Mouse (Mus musculus): Measurements from ENCODE around the gene Endou. TPM values are rescaled to one million over a fixed set of nuclear protein-coding genes. Genes with fewer than 3 reads are reported as not detected.

Gene Endou
- polyA plus RNA-seq, 1 experiment from 2014 or later = 0.26 TPM

- Histone ChIP-seq H3K9me3 (replicated peaks) (no peaks in the 10 kb centered on the region), H3K4me2 (no peak overlapping the region), H3K4me1 (peaks cover 27% of the 10 kb centered on the region), H3K36me3 (ENCODE audit: poor library complexity, severe bottlenecking) (no peaks in the 10 kb centered on the region), H3K27ac (no peak overlapping the region), H3K4me3 (no peak overlapping the region), H3K9ac (no peak overlapping the region), H3K27me3 (no peaks in the 10 kb centered on the region)
- 84% methylated on average over 2 of the region's 2 CpGs for WGBS
- ATAC-seq = no peak
Observed at GRCm38 (mm10) chr15:97751676-97752075, 20.5 kb upstream of the Endou start.

DNA sequence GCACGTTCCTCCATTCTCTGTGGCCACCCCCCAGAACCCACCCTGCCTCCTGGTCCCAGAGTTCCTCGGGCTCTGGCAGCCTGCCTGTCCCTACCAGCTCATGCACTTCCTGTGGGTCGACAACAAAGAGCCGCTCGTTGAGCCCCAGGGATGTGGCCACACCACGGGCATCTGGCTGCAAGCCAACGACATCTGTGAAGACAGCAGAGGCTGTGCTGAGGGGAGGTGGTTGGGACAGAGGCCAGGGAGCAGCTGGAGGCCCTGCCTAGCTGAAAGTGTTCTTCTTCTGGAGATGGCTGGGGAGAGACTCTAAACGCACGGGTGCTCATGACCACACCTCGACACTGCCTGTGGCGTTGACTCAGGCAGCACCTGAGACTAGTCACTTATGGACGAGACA, 19.6 kb upstream of the Endou start:
- peak; percentile 87 for ATAC-seq
- H3K4me3 ChIP-seq = no peak overlapping the region
- peaks cover 27% of the 10 kb centered on the region for H3K4me1 ChIP-seq
- 19% methylated on average over 12 of the region's 12 CpGs for WGBS
- H3K27ac ChIP-seq = peak overlapping the region; percentile 74
- no peaks in the 10 kb centered on the region for H3K27me3 ChIP-seq
- no peaks in the 10 kb centered on the region for H3K36me3 ChIP-seq (ENCODE audit: poor library complexity, severe bottlenecking)
- no peaks in the 10 kb centered on the region for H3K9me3 ChIP-seq (replicated peaks)
- H3K9ac ChIP-seq = peak overlapping the region; percentile 21; the same call in 1 of the 2 replicates
- peak overlapping the region; percentile 18; the same call in 1 of the 2 replicates for H3K4me2 ChIP-seq

DNA sequence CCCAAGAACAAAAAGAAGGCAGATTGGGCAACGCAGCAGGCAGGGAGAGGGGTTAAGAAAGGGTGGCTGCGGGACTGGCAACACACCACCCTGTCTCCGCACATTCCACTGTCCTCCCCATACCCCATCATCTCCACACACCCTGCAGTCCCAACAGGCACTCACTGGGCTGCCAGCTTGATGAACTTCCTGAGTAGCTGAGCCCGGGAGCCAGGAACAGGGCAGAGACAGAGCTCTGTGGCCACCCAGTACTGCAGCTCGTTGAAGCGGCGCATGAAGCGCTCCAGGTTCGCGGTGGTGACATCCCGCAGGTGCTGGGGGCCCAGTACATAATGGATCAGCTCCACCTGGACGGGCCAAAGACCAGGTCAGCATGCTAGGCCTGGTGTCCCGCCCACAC, 18.7 kb upstream of the Endou start:
- Histone ChIP-seq H3K9ac (no peak overlapping the region), H3K4me3 (no peak overlapping the region), H3K4me2 (peak overlapping the region; percentile 18; the same call in 1 of the 2 replicates), H3K27ac (0 out of 2 replicates have a peak overlapping the region, but pooled peaks have one; percentile 74), H3K4me1 (peaks cover 27% of the 10 kb centered on the region), H3K36me3 (ENCODE audit: poor library complexity, severe bottlenecking) (no peaks in the 10 kb centered on the region), H3K9me3 (replicated peaks) (no peaks in the 10 kb centered on the region), H3K27me3 (no peaks in the 10 kb centered on the region)
- ATAC-seq = 0 out of 2 replicates have a peak, but pooled peaks have one; percentile 4
- WGBS = 89% methylated on average over 13 of the region's 13 CpGs

DNA sequence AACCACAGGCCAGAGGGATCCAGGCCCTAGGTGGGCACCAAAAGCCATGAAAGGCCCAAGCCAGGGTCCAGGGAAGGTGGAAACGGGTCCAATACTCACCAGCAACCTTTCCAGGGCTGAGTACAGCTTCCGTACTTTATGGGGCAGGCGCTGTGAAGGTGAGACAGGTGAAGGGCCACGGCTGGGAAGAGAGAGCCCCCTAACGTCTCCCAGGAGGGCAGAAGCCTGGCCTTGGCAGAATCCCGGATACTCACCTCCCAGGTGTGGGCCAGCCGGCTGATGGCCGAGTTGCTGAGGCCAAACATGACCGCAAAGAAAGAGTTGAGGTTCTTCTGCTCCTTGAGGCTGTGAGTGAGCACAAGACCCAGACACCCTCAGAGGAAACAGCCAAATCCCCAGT, 18.3 kb upstream of the Endou start:
- 92% methylated on average over 9 of the region's 9 CpGs for WGBS
- ATAC-seq = no peak

DNA sequence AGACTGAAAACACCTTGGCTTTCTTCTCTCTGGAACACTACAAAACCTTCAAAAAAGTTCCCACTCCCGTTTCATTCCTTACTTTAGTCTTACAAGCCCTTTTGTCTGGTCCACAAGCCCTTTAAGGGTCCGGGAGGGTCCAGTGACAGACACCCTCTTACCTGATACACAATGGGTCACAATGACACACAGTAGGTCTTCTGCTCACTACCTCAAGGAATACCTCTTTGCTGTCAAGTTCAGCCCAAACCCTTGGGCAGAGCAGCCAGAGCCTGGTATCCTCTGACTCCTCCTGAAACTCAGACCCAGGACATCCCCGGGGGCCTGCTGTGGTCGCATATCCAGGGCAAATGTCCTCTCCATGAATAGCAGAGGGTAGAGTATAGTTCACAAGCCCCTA, 17.8 kb upstream of the Endou start:
- no peak for ATAC-seq
- Histone ChIP-seq H3K4me2 (no peak overlapping the region), H3K36me3 (ENCODE audit: poor library complexity, severe bottlenecking) (no peaks in the 10 kb centered on the region), H3K9ac (no peak overlapping the region), H3K27ac (no peak overlapping the region), H3K9me3 (replicated peaks) (no peaks in the 10 kb centered on the region), H3K27me3 (no peaks in the 10 kb centered on the region), H3K4me3 (no peak overlapping the region), H3K4me1 (peaks cover 22% of the 10 kb centered on the region)
- 85% methylated on average over 4 of the region's 4 CpGs for WGBS

More for the DNA sequence above, 18.3 kb upstream of the Endou start:
- H3K9ac ChIP-seq = no peak overlapping the region
- H3K36me3 ChIP-seq (ENCODE audit: poor library complexity, severe bottlenecking) = no peaks in the 10 kb centered on the region
- peaks cover 25% of the 10 kb centered on the region for H3K4me1 ChIP-seq
- no peaks in the 10 kb centered on the region for H3K9me3 ChIP-seq (replicated peaks)
- H3K27me3 ChIP-seq = no peaks in the 10 kb centered on the region
- H3K4me2 ChIP-seq = no peak overlapping the region
- H3K27ac ChIP-seq = no peak overlapping the region
- H3K4me3 ChIP-seq = no peak overlapping the region

GRCm38 (mm10) chr15:97748309-97748708, 17.2 kb upstream of the Endou start:
- H3K4me1 ChIP-seq = peaks cover 22% of the 10 kb centered on the region
- ATAC-seq = no peak
- H3K4me3 ChIP-seq = no peak overlapping the region
- no peak overlapping the region for H3K4me2 ChIP-seq
- no peak overlapping the region for H3K9ac ChIP-seq
- H3K27ac ChIP-seq = no peak overlapping the region
- H3K9me3 ChIP-seq (replicated peaks) = no peaks in the 10 kb centered on the region
- no peaks in the 10 kb centered on the region for H3K27me3 ChIP-seq
- no peaks in the 10 kb centered on the region for H3K36me3 ChIP-seq (ENCODE audit: poor library complexity, severe bottlenecking)
- 50% methylated on average over 10 of the region's 10 CpGs for WGBS

- ATAC-seq = no peak
- H3K27ac ChIP-seq = no peak overlapping the region
- WGBS = 88% methylated on average over 4 of the region's 4 CpGs
- no peak overlapping the region for H3K4me2 ChIP-seq
- H3K9me3 ChIP-seq (replicated peaks) = no peaks in the 10 kb centered on the region
- H3K4me3 ChIP-seq = no peak overlapping the region
- H3K36me3 ChIP-seq (ENCODE audit: poor library complexity, severe bottlenecking) = no peaks in the 10 kb centered on the region
- no peak overlapping the region for H3K9ac ChIP-seq
- H3K27me3 ChIP-seq = no peaks in the 10 kb centered on the region
- peaks cover 22% of the 10 kb centered on the region for H3K4me1 ChIP-seq
Observed at GRCm38 (mm10) chr15:97747486-97747885, 16.3 kb upstream of the Endou start.

GRCm38 (mm10) chr15:97746748-97747147, 15.6 kb upstream of the Endou start:
- Histone ChIP-seq H3K27me3 (no peaks in the 10 kb centered on the region), H3K36me3 (ENCODE audit: poor library complexity, severe bottlenecking) (no peaks in the 10 kb centered on the region), H3K4me2 (no peak overlapping the region), H3K9ac (no peak overlapping the region), H3K9me3 (replicated peaks) (no peaks in the 10 kb centered on the region), H3K4me3 (no peak overlapping the region), H3K27ac (no peak overlapping the region), H3K4me1 (peaks cover 25% of the 10 kb centered on the region)
- WGBS = 95% methylated on average over 24 of the region's 24 CpGs
- ATAC-seq = no peak

DNA sequence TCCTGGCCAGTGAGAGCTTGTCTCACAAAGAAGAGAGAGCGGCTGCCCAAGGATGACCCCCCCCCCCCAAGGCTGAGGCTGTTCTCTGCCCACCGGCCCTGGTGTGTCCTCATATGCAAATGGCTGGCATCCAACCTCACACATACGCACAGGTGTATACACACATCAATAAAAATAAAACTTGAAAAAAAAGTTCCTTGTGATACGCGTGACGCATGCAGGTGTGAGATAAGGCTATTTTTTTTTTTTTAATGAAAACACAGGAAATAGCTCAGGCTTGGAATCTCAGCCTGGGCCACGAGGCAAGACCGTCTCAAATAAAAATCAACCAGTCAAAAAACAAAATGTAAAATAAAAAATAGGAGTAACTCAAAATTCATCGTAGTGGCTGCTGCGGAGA, 15.1 kb upstream of the Endou start:
- no peaks in the 10 kb centered on the region for H3K36me3 ChIP-seq (ENCODE audit: poor library complexity, severe bottlenecking)
- H3K27me3 ChIP-seq = no peaks in the 10 kb centered on the region
- peaks cover 25% of the 10 kb centered on the region for H3K4me1 ChIP-seq
- ATAC-seq = no peak
- H3K4me2 ChIP-seq = no peak overlapping the region
- no peaks in the 10 kb centered on the region for H3K9me3 ChIP-seq (replicated peaks)
- H3K27ac ChIP-seq = no peak overlapping the region
- H3K9ac ChIP-seq = no peak overlapping the region
- no peak overlapping the region for H3K4me3 ChIP-seq
- WGBS = 90% methylated on average over 10 of the region's 10 CpGs

GRCm38 (mm10) chr15:97745331-97745730, 14.2 kb upstream of the Endou start:
- no peak overlapping the region for H3K27ac ChIP-seq
- H3K9me3 ChIP-seq (replicated peaks) = no peaks in the 10 kb centered on the region
- ATAC-seq = no peak
- H3K4me1 ChIP-seq = peaks cover 18% of the 10 kb centered on the region
- WGBS = 78% methylated on average over 10 of the region's 10 CpGs
- no peak overlapping the region for H3K4me2 ChIP-seq
- H3K9ac ChIP-seq = no peak overlapping the region
- no peak overlapping the region for H3K4me3 ChIP-seq
- no peaks in the 10 kb centered on the region for H3K36me3 ChIP-seq (ENCODE audit: poor library complexity, severe bottlenecking)
- H3K27me3 ChIP-seq = no peaks in the 10 kb centered on the region

DNA sequence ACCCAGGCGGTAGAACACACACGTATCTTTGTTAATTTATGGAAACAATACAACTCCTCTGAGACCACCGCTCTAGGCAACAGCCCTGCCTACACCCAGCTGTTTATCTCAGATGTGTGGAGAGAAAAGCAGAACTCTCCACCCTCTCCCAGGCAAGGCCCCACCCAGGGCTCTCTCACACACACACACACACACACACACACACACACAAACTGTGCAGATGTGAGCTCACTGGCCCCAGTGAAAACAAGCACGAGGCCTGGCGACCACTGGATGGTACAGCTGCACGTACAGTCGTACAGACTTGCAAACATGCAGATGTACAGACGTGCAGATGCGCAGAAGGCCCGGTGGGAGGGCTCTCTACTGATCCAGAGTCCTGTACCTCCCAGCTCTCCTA, 13.8 kb upstream of the Endou start:
- no peak for ATAC-seq
- 69% methylated on average over 10 of the region's 10 CpGs for WGBS
- Histone ChIP-seq H3K36me3 (ENCODE audit: poor library complexity, severe bottlenecking) (no peaks in the 10 kb centered on the region), H3K4me2 (no peak overlapping the region), H3K9me3 (replicated peaks) (no peaks in the 10 kb centered on the region), H3K27ac (no peak overlapping the region), H3K9ac (no peak overlapping the region), H3K4me3 (no peak overlapping the region), H3K4me1 (peaks cover 14% of the 10 kb centered on the region), H3K27me3 (no peaks in the 10 kb centered on the region)

- H3K9me3 ChIP-seq (replicated peaks) = no peaks in the 10 kb centered on the region
Observed at GRCm38 (mm10) chr15:97743961-97744525, 12.9 kb upstream of the Endou start.

GRCm38 (mm10) chr15:97743210-97743609, 12.1 kb upstream of the Endou start:
- ATAC-seq = no peak
- WGBS = 87% methylated on average over 5 of the region's 5 CpGs
- Histone ChIP-seq H3K36me3 (ENCODE audit: poor library complexity, severe bottlenecking) (no peaks in the 10 kb centered on the region), H3K27ac (no peak overlapping the region), H3K4me3 (no peak overlapping the region), H3K27me3 (no peaks in the 10 kb centered on the region), H3K4me1 (peaks cover 8% of the 10 kb centered on the region; the same call in 1 of the 2 replicates), H3K9me3 (replicated peaks) (no peaks in the 10 kb centered on the region), H3K9ac (no peak overlapping the region), H3K4me2 (no peak overlapping the region)

More at GRCm38 (mm10) chr15:97743961-97744525, 12.9 kb upstream of the Endou start:
- Histone ChIP-seq H3K27me3 (no peaks in the 10 kb centered on the region), H3K9ac (no peak overlapping the region), H3K4me2 (no peak overlapping the region), H3K36me3 (ENCODE audit: poor library complexity, severe bottlenecking) (no peaks in the 10 kb centered on the region), H3K27ac (no peak overlapping the region), H3K4me1 (peaks cover 12% of the 10 kb centered on the region; the same call in 1 of the 2 replicates), H3K4me3 (no peak overlapping the region)
- 79% methylated on average over 12 of the region's 12 CpGs for WGBS
- ATAC-seq = no peak
